Mouse (Mus musculus): ENCODE measurements around the gene Cox6a2. TPM values are rescaled to one million over a fixed set of nuclear protein-coding genes. Genes with fewer than 3 reads are reported as not detected.
"Not testable (repeated sequence)": the region's sequence is repeated elsewhere in the genome, so short reads cannot be mapped to it uniquely, and the experiment has no call there.

Cox6a2 gene
- total and polyA plus RNA-seq, 2 experiments from 2014 or later: 3.8 TPM; not detected in 1

- WGBS: 94% methylated on average over 7 of the region's 7 CpGs
- no peak for TF ChIP-seq CTCF (IDR thresholded peaks at IDR 0.05)
Measured at GRCm38 (mm10) chr7:128166391-128166790, 39.8 kb downstream of the Cox6a2 start.

DNA sequence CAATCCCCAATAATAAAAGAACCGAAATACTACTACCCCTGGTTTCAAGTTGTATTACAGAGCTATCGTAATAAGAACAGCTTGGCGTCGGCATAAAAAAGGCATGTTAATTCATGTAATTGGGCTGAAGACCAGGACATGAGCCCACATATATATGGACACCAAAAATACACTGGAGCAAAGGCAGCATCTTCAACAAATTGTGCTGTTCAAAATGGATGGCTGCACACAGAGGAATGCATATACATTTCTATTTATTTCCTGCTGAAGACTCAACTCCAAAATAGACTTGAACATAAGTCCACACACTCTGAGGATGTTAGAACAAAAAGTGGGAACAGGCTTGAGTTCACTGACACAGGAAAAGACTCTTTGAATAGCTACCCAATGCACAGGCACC, 42.2 kb downstream of the Cox6a2 start:
- DNase-seq (ENCODE audit: low spot score): no peak
- Histone ChIP-seq H3K27me3 (ENCODE audit: insufficient read depth, low read length) (no peaks in the 10 kb centered on the region), H3K9me3 (ENCODE audit: low read length) (no peaks in the 10 kb centered on the region), H3K9ac (replicated peaks; ENCODE audit: low read length, poor library complexity, severe bottlenecking) (no peak overlapping the region), H3K36me3 (ENCODE audit: insufficient read depth, low read length) (no peaks in the 10 kb centered on the region), H3K4me2 (ENCODE audit: low read depth, low read length, poor library complexity, severe bottlenecking) (no peak overlapping the region), H3K4me3 (ENCODE audit: low read depth, low read length) (no peak overlapping the region), H3K4me1 (ENCODE audit: insufficient read depth, low read length) (no peaks in the 10 kb centered on the region), H3K27ac (ENCODE audit: low read depth, low read length) (no peak overlapping the region)
- no peak for TF ChIP-seq CTCF (IDR thresholded peaks at IDR 0.05)
- 95% methylated on average over 4 of the region's 4 CpGs for WGBS
- no peak for ATAC-seq (ENCODE audit: low FRiP score)

More at GRCm38 (mm10) chr7:128166391-128166790, 39.8 kb downstream of the Cox6a2 start:
- no peak for ATAC-seq (ENCODE audit: low FRiP score)
- Histone ChIP-seq H3K9ac (replicated peaks; ENCODE audit: low read length, poor library complexity, severe bottlenecking) (no peak overlapping the region), H3K4me1 (ENCODE audit: insufficient read depth, low read length) (no peaks in the 10 kb centered on the region), H3K9me3 (ENCODE audit: low read length) (no peaks in the 10 kb centered on the region), H3K4me2 (ENCODE audit: low read depth, low read length, poor library complexity, severe bottlenecking) (no peak overlapping the region), H3K27ac (ENCODE audit: low read depth, low read length) (no peak overlapping the region), H3K4me3 (ENCODE audit: low read depth, low read length) (no peak overlapping the region), H3K27me3 (ENCODE audit: insufficient read depth, low read length) (no peaks in the 10 kb centered on the region), H3K36me3 (ENCODE audit: insufficient read depth, low read length) (no peaks in the 10 kb centered on the region)
- DNase-seq (ENCODE audit: low spot score): no peak

- not testable (repeated sequence) for ATAC-seq (ENCODE audit: low FRiP score); H3K4me1 ChIP-seq (ENCODE audit: insufficient read depth, low read length)
- 80% methylated on average over 8 of the region's 8 CpGs for WGBS
Measured at GRCm38 (mm10) chr7:128158688-128159354, 47.4 kb downstream of the Cox6a2 start.

More at GRCm38 (mm10) chr7:128158688-128159354, 47.4 kb downstream of the Cox6a2 start:
- H3K9me3 ChIP-seq (ENCODE audit: low read length); H3K27me3 ChIP-seq (ENCODE audit: insufficient read depth, low read length); DNase-seq (ENCODE audit: low spot score); H3K4me2 ChIP-seq (ENCODE audit: low read depth, low read length, poor library complexity, severe bottlenecking); H3K4me3 ChIP-seq (ENCODE audit: low read depth, low read length); H3K27ac ChIP-seq (ENCODE audit: low read depth, low read length); H3K36me3 ChIP-seq (ENCODE audit: insufficient read depth, low read length); H3K9ac ChIP-seq (replicated peaks; ENCODE audit: low read length, poor library complexity, severe bottlenecking): not testable (repeated sequence)

Other genes with a start within 250 kb of the Cox6a2 start
- 29.3 and 41.9 TPM in 2 replicates for gene Fus, start 238.9 kb downstream of the Cox6a2 start, total RNA-seq (2014; rRNA removed)
- 207 and 244 TPM in 2 replicates for gene Fus, start 238.9 kb downstream of the Cox6a2 start, polyA plus RNA-seq (2015; fragmentation: Nextera tagmentation; extraction: Ambion mirVana)
- 4.3 and 6.6 TPM in 2 replicates for gene Pycard, start 212.5 kb downstream of the Cox6a2 start, total RNA-seq (2014; rRNA removed)
- gene Pycard, start 212.5 kb downstream of the Cox6a2 start, polyA plus RNA-seq (2015; fragmentation: Nextera tagmentation; extraction: Ambion mirVana): 7.8 and 10.8 TPM in 2 replicates
- gene Trim72, start 202.4 kb downstream of the Cox6a2 start, total RNA-seq (2014; rRNA removed): 0.19 and 0.77 TPM in 2 replicates
- gene Trim72, start 202.4 kb downstream of the Cox6a2 start, polyA plus RNA-seq (2015; fragmentation: Nextera tagmentation; extraction: Ambion mirVana): not detected in 2 replicates
- gene Itgam, start 143.7 kb downstream of the Cox6a2 start, total RNA-seq (2014; rRNA removed): 2.4 and 2.6 TPM in 2 replicates
- 0.90 and 0.98 TPM in 2 replicates for gene Itgam, start 143.7 kb downstream of the Cox6a2 start, polyA plus RNA-seq (2015; fragmentation: Nextera tagmentation; extraction: Ambion mirVana)
- not detected in 2 replicates for gene Gm49368, start 143.7 kb downstream of the Cox6a2 start, total RNA-seq (2014; rRNA removed)
- not detected in 2 replicates for gene Gm49368, start 143.7 kb downstream of the Cox6a2 start, polyA plus RNA-seq (2015; fragmentation: Nextera tagmentation; extraction: Ambion mirVana)
- gene Itgax, start 76.8 kb downstream of the Cox6a2 start, total RNA-seq (2014; rRNA removed): 0.28 TPM in 1 of 2 replicates, not detected in the other
- 0.05 TPM in 1 of 2 replicates, not detected in the other for gene Itgax, start 76.8 kb downstream of the Cox6a2 start, polyA plus RNA-seq (2015; fragmentation: Nextera tagmentation; extraction: Ambion mirVana)
- 0.05 TPM in 1 of 2 replicates, not detected in the other for gene Itgad, start 52.0 kb downstream of the Cox6a2 start, total RNA-seq (2014; rRNA removed)
- gene Itgad, start 52.0 kb downstream of the Cox6a2 start, polyA plus RNA-seq (2015; fragmentation: Nextera tagmentation; extraction: Ambion mirVana): 0.21 TPM in 1 of 2 replicates, not detected in the other
- gene Armc5, start 31.0 kb upstream of the Cox6a2 start, total RNA-seq (2014; rRNA removed): 15.0 and 19.9 TPM in 2 replicates
- gene Armc5, start 31.0 kb upstream of the Cox6a2 start, polyA plus RNA-seq (2015; fragmentation: Nextera tagmentation; extraction: Ambion mirVana): 15.2 and 15.9 TPM in 2 replicates
- gene 9130023H24Rik, start 31.6 kb upstream of the Cox6a2 start, total RNA-seq (2014; rRNA removed): 3.6 and 6.3 TPM in 2 replicates
- 4.2 and 4.4 TPM in 2 replicates for gene 9130023H24Rik, start 31.6 kb upstream of the Cox6a2 start, polyA plus RNA-seq (2015; fragmentation: Nextera tagmentation; extraction: Ambion mirVana)
- gene Tgfb1i1, start 40.4 kb upstream of the Cox6a2 start, total RNA-seq (2014; rRNA removed): 14.4 and 20.2 TPM in 2 replicates
- gene Tgfb1i1, start 40.4 kb upstream of the Cox6a2 start, polyA plus RNA-seq (2015; fragmentation: Nextera tagmentation; extraction: Ambion mirVana): 18.2 and 23.0 TPM in 2 replicates
- not detected in 2 replicates for gene Slc5a2, start 59.3 kb upstream of the Cox6a2 start, total RNA-seq (2014; rRNA removed)
- gene Slc5a2, start 59.3 kb upstream of the Cox6a2 start, polyA plus RNA-seq (2015; fragmentation: Nextera tagmentation; extraction: Ambion mirVana): 0.36 TPM in 1 of 2 replicates, not detected in the other
- gene BC017158, start 91.8 kb upstream of the Cox6a2 start, total RNA-seq (2014; rRNA removed): 27.7 and 28.0 TPM in 2 replicates
- gene BC017158, start 91.8 kb upstream of the Cox6a2 start, polyA plus RNA-seq (2015; fragmentation: Nextera tagmentation; extraction: Ambion mirVana): 17.9 and 18.3 TPM in 2 replicates
- 77.4 and 84.6 TPM in 2 replicates for gene Rgs10, start 212.4 kb upstream of the Cox6a2 start, total RNA-seq (2014; rRNA removed)
- 89.3 and 91.0 TPM in 2 replicates for gene Rgs10, start 212.4 kb upstream of the Cox6a2 start, polyA plus RNA-seq (2015; fragmentation: Nextera tagmentation; extraction: Ambion mirVana)

All from midbrain, postnatal 0 days (tissue).